Mouse (Mus musculus) hindbrain, embryonic 10.5 days (tissue): ENCODE measurements around the gene Vrk2. TPM values are rescaled to one million over a fixed set of nuclear protein-coding genes. Genes with fewer than 3 reads are reported as not detected.

Experiments used
- DNase-seq: peaks from one replicate; pipeline ENCODE4 v3.0.0-alpha.2; 2017; ENCODE audit warnings: low spot score
- H3K27ac ChIP-seq: fragments of 300-500 bp; sonication (generic); 2 replicates; pipeline ENCODE4 v1.5.1; 2016; ENCODE audit warnings: mild to moderate bottlenecking, moderate library complexity
- H3K27me3 ChIP-seq: fragments of 300-500 bp; sonication (generic); 2 replicates; pipeline ENCODE4 v1.6.1; 2016; ENCODE audit warnings: mild to moderate bottlenecking; ENCODE audit not compliant: poor library complexity, insufficient read depth, severe bottlenecking
- H3K36me3 ChIP-seq: fragments of 300-500 bp; sonication (generic); 2 replicates; pipeline ENCODE4 v1.6.1; 2016; ENCODE audit warnings: mild to moderate bottlenecking, moderate library complexity
- H3K4me1 ChIP-seq: fragments of 300-500 bp; sonication (generic); replicated peaks from 2 replicates; pipeline ENCODE4 v1.6.1; 2016; ENCODE audit warnings: mild to moderate bottlenecking
- H3K4me3 ChIP-seq: fragments of 300-500 bp; sonication (generic); 2 replicates; pipeline ENCODE4 v1.5.1; 2016; ENCODE audit warnings: mild to moderate bottlenecking, moderate library complexity
- H3K9me3 ChIP-seq: fragments of 300-500 bp; sonication (generic); 2 replicates; pipeline ENCODE4 v1.6.1; 2016; ENCODE audit warnings: mild to moderate bottlenecking, moderate library complexity
- WGBS: fragments of 180-500 bp; shearing (Covaris S2); methylation state at CpG from one replicate; pipeline ENCODE4 v1.1.7; 2016; 5-methylcytosine and 5-hydroxymethylcytosine counted together
- polyA plus RNA-seq: library from polyadenylated mRNA; unstranded; fragments of >200 nt; fragmentation: Nextera tagmentation; extraction: Ambion mirVana; gene quantifications from 2 replicates; pipeline ENCODE4 v1.2.1, GENCODE M21; 2016

Gene Vrk2
- polyA plus RNA-seq, 1 experiment from 2014 or later, result 20.7 TPM

GRCm38 (mm10) chr11:26597145-26597544, 3.3 kb upstream of the Vrk2 start:
- H3K9me3 ChIP-seq, result no peaks in the 10 kb centered on the region
- H3K27ac ChIP-seq, result no peak overlapping the region
- no peak for DNase-seq
- H3K4me3 ChIP-seq, result no peak overlapping the region
- H3K27me3 ChIP-seq, result no peaks in the 10 kb centered on the region
- peaks cover 7% of the 10 kb centered on the region for H3K4me1 ChIP-seq
- whole genome bisulfite sequencing, result 86% methylated on average over 6 of the region's 6 CpGs
- no peaks in the 10 kb centered on the region for H3K36me3 ChIP-seq

GRCm38 (mm10) chr11:26596186-26596585, 2.4 kb upstream of the Vrk2 start:
- H3K27me3 ChIP-seq, result no peaks in the 10 kb centered on the region
- 92% methylated on average over 1 of the region's 1 CpGs for WGBS

DNA sequence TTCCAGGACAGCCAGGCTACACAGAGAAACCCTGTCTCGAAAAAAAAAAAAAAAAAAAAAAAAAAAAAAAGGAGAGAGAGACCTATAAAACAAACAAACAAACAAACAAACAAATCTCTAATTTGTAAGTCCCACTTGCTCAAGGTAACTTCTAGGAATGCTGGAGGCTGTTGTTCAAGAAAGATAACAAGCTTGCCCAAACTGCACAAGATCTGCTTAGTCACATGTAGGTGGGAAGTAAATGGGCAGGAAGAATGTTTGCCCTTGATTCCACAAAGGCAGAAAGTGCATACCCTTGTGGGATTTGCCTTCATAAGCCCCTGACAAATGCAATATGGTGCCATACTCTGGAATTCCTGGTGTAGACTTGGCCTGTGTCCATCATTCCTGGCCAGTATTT, 688 bp upstream of the Vrk2 start:
- DNase-seq, result no peak
- no peak overlapping the region for H3K27ac ChIP-seq
- H3K4me3 ChIP-seq, result no peak overlapping the region
- no peaks in the 10 kb centered on the region for H3K27me3 ChIP-seq
- H3K4me1 ChIP-seq, result peaks cover 11% of the 10 kb centered on the region
- no peaks in the 10 kb centered on the region for H3K36me3 ChIP-seq
- no peaks in the 10 kb centered on the region for H3K9me3 ChIP-seq
- WGBS, result 100% methylated on average over 1 of the region's 1 CpGs

More at GRCm38 (mm10) chr11:26596186-26596585, 2.4 kb upstream of the Vrk2 start:
- DNase-seq, result no peak
- Histone ChIP-seq H3K36me3 (no peaks in the 10 kb centered on the region), H3K4me1 (peaks cover 7% of the 10 kb centered on the region), H3K27ac (no peak overlapping the region), H3K9me3 (no peaks in the 10 kb centered on the region), H3K4me3 (no peak overlapping the region)

DNA sequence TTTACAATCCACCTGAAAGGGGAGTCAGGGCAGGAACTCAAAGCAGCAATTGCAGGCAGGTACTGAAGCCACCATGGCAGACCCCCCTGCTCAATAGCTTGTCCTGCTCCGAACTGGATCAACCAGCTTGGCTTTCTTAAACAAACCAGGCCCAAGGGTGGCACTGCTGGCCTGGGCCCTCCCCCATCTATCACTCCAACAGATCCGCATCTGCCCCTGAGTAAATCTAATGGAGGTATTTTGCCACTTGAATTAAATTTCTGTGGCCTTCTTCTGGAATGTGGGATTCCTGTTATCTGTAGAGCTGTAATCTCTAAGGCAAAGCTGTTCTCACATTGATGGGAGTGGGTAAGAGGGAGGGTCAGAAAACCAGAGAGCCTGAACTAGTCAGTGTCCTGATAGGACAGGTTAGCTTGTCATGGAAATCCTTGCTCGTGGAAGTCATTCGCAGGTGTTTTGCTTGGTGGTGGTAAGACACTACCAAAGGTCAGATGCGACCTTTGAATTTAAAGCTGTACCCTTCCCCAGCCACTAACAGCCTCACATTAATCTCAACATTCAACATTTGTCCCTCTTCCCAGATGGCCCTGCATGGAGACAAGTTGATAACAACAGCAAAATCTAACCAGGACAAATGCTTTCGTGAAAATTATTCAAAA, 1.3 kb downstream of the Vrk2 start:
- H3K27me3 ChIP-seq, result no peaks in the 10 kb centered on the region
- H3K4me1 ChIP-seq, result peaks cover 14% of the 10 kb centered on the region
- WGBS, result 24% methylated on average over 6 of the region's 6 CpGs
- H3K9me3 ChIP-seq, result no peaks in the 10 kb centered on the region
- peak overlapping the region; percentile 81 for H3K4me3 ChIP-seq
- H3K36me3 ChIP-seq, result no peaks in the 10 kb centered on the region
- DNase-seq, result peak; percentile 15
- peak overlapping the region; percentile 95 for H3K27ac ChIP-seq

DNA sequence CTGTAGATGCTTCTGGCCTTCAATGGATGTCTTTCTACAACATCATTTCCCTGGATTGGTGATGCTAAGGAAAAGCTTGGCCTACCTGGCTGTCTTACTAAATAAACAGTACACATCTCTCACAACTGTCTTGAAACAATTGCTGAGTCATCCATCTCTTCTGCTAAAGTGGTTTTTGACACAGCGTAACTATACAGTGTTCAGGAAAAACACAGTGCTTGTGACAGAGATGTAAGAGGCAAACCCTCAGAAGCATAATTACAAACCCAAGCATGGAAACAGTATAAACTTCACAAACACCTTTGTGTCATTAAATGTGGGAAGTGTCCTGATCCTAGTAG, 6.6 kb downstream of the Vrk2 start:
- 0 out of 2 replicates have a peak, but pooled peaks cover 6% of the 10 kb centered on the region for H3K4me1 ChIP-seq
- no peak for DNase-seq
- no peaks in the 10 kb centered on the region for H3K27me3 ChIP-seq
- H3K27ac ChIP-seq, result no peak overlapping the region
- WGBS, result 93% methylated on average over 1 of the region's 1 CpGs
- H3K9me3 ChIP-seq, result no peaks in the 10 kb centered on the region
- no peak overlapping the region for H3K4me3 ChIP-seq
- 0 out of 2 replicates have a peak, but pooled peaks cover 3% of the 10 kb centered on the region for H3K36me3 ChIP-seq

DNA sequence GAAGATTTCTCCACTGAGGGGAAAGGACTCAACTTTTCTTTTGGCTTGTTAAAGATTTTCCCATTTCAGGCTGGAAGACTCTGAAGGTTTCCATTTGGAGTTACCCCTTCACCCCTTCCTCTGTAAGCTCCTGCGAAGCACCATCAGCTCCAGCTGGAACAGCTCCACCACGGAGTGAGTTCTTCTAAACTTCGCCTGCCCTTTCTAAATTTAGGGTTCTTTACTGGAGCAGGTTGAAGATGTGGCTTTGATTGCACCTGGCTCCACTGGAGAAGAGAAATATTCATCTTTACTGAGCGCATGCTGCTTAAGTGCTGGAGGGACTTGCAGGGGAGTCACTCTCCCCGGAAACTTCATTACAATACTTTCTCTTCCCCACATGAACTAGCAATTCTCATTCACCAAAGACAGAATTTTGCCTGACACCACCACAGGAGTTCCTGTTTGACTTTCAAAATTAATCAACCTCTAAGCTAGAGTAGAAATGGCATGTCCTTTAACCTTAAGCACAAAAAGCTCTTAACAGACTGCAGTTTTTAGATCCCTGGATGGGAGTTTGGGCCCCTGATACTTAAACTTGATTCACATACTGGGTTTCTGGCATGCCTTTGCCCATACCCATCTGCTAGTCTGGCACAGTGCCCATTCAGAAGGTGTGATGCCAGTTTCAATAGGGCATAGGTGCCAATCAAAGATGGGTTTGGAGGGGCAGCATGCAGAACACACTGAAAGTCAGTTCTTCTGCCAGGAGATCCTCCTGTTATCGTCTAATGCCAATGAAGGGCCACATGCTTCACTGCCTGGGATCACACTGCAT, 7.2 kb downstream of the Vrk2 start:
- Histone ChIP-seq H3K27me3 (no peaks in the 10 kb centered on the region), H3K4me3 (no peak overlapping the region), H3K9me3 (no peaks in the 10 kb centered on the region), H3K27ac (no peak overlapping the region), H3K36me3 (0 out of 2 replicates have a peak, but pooled peaks cover 3% of the 10 kb centered on the region), H3K4me1 (0 out of 2 replicates have a peak, but pooled peaks cover 6% of the 10 kb centered on the region)
- no peak for DNase-seq
- WGBS, result 83% methylated on average over 6 of the region's 6 CpGs

DNA sequence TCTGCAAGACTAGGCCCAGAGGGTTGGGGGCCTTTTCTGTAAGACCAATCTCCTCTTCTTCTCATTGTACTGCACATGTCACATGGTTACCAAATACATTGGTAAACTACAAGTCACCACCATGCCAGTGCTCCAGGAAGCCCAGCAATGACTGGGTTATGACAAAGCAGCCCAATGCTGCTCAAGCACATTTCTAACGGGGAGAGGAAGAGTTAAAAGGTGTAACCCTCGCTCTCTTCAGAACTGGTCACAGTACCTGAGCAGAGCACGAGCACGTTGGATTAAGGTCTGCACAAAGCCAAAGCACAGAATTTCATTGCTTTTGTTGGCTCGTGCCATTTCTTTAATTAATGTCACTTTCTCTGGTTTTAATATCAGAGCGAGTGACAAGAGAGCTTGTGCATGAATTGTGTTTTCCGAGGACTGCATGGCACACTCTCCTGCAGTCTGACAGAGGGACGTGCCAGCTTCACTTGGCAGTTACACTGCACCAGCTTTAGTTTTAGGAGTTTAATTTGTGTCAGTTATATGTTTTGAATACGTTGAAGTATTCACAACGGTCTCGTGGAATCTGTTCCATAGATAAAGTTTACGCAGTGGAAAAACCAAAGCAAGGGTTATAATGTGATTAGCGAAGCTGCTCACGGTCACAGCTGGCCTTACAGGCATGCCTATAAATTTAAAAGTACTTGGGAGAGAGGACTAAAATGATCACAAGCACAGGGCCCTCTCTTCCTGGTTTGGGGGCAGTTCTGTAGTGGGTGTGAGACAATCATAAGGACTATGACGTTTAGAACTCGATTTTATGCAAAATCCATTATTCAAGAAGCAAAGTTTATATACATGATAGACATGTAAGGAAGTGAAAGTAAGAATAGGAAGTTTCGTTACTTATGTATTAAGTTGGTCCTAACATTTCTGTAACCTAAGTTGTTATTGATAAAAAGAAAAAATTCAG, 8.1 kb downstream of the Vrk2 start:
- H3K9me3 ChIP-seq, result no peaks in the 10 kb centered on the region
- 89% methylated on average over 17 of the region's 17 CpGs for WGBS
- 0 out of 2 replicates have a peak, but pooled peaks cover 6% of the 10 kb centered on the region for H3K4me1 ChIP-seq
- H3K4me3 ChIP-seq, result no peak overlapping the region
- H3K27me3 ChIP-seq, result no peaks in the 10 kb centered on the region
- H3K36me3 ChIP-seq, result 0 out of 2 replicates have a peak, but pooled peaks cover 3% of the 10 kb centered on the region
- no peak for DNase-seq
- H3K27ac ChIP-seq, result no peak overlapping the region

DNA sequence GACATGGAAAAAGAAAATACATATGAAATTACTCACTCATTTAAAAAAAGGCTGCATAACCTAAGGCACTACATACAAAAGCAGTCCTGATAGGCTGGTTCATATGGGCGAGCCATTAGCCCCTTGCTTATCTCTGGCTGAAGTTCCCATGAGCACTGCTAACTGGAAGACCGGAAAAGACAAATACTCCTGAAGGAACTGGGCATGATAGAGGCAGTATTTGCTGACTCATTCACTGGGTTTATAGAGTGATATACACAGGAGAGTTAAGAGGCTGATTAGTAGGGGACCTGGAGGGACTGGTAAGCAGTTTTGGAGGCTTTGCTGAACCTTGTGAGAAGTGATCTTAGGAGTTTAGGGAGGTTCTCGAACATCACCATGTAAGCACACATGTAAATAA, 42.2 kb downstream of the Vrk2 start:
- H3K27ac ChIP-seq, result no peak overlapping the region

DNA sequence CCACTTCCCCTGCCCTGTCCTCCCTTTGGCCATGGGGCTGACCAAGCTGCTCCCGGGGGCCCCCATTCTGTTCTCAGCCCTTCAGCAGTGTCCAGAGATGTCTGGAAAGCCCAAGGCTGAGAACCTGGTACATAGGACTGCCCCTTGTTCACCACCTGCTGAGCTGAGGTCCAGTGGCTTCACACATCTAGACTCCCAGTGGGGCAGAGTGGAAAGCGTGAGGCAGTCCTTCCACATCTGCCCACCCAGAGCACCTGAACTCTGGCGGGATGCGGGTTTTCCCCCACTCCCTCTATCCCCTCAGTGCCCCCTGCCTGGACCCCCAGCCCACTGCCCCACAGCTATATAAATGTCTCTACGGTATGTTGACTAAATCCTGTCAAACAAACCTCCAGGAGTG, 56.0 kb downstream of the Vrk2 start:
- Histone ChIP-seq H3K9me3 (no peaks in the 10 kb centered on the region), H3K36me3 (peaks cover 8% of the 10 kb centered on the region; the same call in 1 of the 2 replicates), H3K4me3 (no peak overlapping the region), H3K27me3 (no peaks in the 10 kb centered on the region), H3K27ac (no peak overlapping the region), H3K4me1 (no peaks in the 10 kb centered on the region)
- WGBS, result 85% methylated on average over 5 of the region's 5 CpGs
- DNase-seq, result no peak

More for the DNA sequence above, 42.2 kb downstream of the Vrk2 start:
- Histone ChIP-seq H3K27me3 (no peaks in the 10 kb centered on the region), H3K4me1 (no peaks in the 10 kb centered on the region), H3K36me3 (peaks cover 4% of the 10 kb centered on the region; the same call in 1 of the 2 replicates), H3K4me3 (no peak overlapping the region), H3K9me3 (no peaks in the 10 kb centered on the region; the same call in 1 of the 2 replicates)
- no peak for DNase-seq
- WGBS, result 88% methylated on average over 3 of the region's 3 CpGs

GRCm38 (mm10) chr11:26533828-26534119, 60.0 kb downstream of the Vrk2 start:
- Histone ChIP-seq H3K4me1 (no peaks in the 10 kb centered on the region), H3K36me3 (no peaks in the 10 kb centered on the region), H3K27ac (no peak overlapping the region), H3K9me3 (no peaks in the 10 kb centered on the region), H3K27me3 (no peaks in the 10 kb centered on the region), H3K4me3 (no peak overlapping the region)
- DNase-seq, result no peak

DNA sequence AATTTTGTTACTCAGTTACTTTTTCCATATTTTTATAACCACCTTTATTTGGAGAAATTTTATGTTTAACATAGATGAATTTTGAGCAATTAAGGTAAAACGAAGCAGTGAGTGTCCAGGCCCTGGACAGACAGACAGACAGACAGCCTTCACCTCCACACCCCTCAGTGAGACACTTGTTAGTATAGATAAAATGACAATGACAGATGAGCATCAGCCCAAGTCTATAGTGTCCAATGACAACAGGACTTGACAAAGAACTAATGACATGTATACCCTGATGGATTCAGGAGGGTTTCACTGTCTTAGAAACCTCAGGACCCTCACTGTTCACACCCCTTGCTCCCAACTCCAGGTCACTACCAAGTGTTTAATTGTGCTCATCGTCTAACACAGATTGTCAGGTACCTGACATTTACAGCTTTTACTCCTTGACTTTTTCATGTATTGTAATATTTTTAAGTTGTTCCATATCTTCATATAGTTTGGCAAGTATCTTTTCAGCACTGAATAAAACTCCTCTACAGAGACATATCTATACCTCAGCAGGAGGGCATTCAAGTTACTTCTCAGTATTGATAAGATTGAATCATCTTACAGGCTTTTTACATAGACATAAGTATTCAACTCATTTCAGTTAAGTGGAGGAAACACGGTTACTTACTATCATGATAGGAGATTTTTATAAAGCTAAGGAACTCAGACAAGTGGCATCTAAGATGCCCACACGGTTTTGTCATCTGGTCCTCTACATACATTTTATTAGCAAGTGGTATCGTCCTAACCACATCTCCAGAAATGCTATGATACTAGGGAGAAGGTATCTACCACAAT, 60.6 kb downstream of the Vrk2 start:
- DNase-seq, result no peak
- 89% methylated on average over 5 of the region's 5 CpGs for WGBS
- H3K27me3 ChIP-seq, result no peaks in the 10 kb centered on the region
- H3K36me3 ChIP-seq, result no peaks in the 10 kb centered on the region
- no peak overlapping the region for H3K4me3 ChIP-seq
- H3K27ac ChIP-seq, result no peak overlapping the region
- no peaks in the 10 kb centered on the region for H3K9me3 ChIP-seq
- H3K4me1 ChIP-seq, result no peaks in the 10 kb centered on the region

GRCm38 (mm10) chr11:26526861-26527260, 66.9 kb downstream of the Vrk2 start:
- H3K27ac ChIP-seq, result no peak overlapping the region
- H3K36me3 ChIP-seq, result peaks cover 11% of the 10 kb centered on the region; the same call in 1 of the 2 replicates
- no peak for DNase-seq
- H3K27me3 ChIP-seq, result no peaks in the 10 kb centered on the region
- WGBS, result 89% methylated on average over 2 of the region's 2 CpGs
- no peaks in the 10 kb centered on the region for H3K9me3 ChIP-seq
- no peak overlapping the region for H3K4me3 ChIP-seq
- no peaks in the 10 kb centered on the region for H3K4me1 ChIP-seq
